In the genomic region with DNA sequence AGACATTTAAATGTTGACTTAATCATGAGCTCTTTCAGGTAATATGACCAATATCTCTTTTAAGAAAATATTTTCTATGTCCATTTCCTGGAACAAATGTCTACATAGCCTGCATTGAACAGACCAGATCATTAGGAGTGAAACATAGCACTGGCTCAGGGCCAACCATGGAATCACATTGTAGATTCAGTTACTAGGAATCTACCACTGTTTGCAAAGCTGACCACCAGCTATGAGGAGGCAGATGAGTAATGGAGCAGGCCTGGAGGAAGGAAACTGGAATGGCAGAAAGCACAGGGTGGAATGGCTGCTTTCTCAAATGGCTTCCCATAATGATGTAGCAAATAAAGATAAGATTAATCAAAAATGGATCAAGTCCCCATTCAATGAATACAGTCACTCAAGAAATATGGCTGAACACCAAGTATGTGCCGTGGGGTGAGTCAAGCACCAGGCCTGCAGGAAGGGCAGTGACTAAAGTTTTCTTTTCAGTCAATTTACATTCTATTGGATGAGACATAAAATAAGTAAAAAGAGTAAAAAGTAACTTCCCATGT, we compare ENCODE assay signal across 30 mouse cellular contexts.
DNase-seq lines count a peak whose midpoint lies in the region; ATAC-seq and TF ChIP-seq lines count a peak whose summit lies in the region.
"Had no signal": no experiment of that assay in that cellular context is flagged by ENCODE, and none has a peak within 500 bp of the region (broad histone marks: within the 10 kb centered on the region; RNA-seq: fewer than 3 reads in every experiment).

No protein-coding gene starts in this region.

- no peak overlapping the region for H3K4me2 ChIP-seq in midbrain, embryonic 11.5 days
- H3K4me2 ChIP-seq in midbrain, embryonic 15.5 days = no peak overlapping the region
- no peak overlapping the region for H3K4me2 ChIP-seq in stomach, embryonic 14.5 days (replicated peaks; ENCODE audit: low read depth, low read length)
- H3K4me2 ChIP-seq: embryonic facial prominence, embryonic 12.5 days; heart, embryonic 15.5 days; limb, embryonic 15.5 days; liver, embryonic 13.5 days; neural tube, embryonic 12.5 days had no signal

- no peaks in the 10 kb centered on the region for H3K9me3 ChIP-seq in midbrain, embryonic 11.5 days (ENCODE audit: control insufficient read depth, low read length)
- no peaks in the 10 kb centered on the region for H3K9me3 ChIP-seq in midbrain, embryonic 15.5 days
- H3K9me3 ChIP-seq in stomach, embryonic 14.5 days (ENCODE audit: control insufficient read depth, low read depth, low read length) = no peaks in the 10 kb centered on the region
- H3K9me3 ChIP-seq: embryonic facial prominence, embryonic 12.5 days; heart, embryonic 10.5 days; heart, embryonic 15.5 days; limb, embryonic 10.5 days; limb, embryonic 15.5 days; liver, embryonic 13.5 days; neural tube, embryonic 12.5 days had no signal

- no peak for TF ChIP-seq EP300 in heart, adult 2 months (IDR thresholded peaks at IDR 0.05; ENCODE audit: insufficient read depth, low read depth, low read length)

- intact Hi-C loops in heart, adult 2 months (cut with DNase I) = loop anchor here (5.0 kb wide), 1 partner anchor 35 kb away; no protein-coding TSS in a partner anchor

- no peak overlapping the region for H3K4me3 ChIP-seq in heart, adult 2 months
- H3K4me3 ChIP-seq in midbrain, embryonic 11.5 days (ENCODE audit: low read depth, low read length) = no peak overlapping the region
- H3K4me3 ChIP-seq in midbrain, embryonic 15.5 days = no peak overlapping the region
- H3K4me3 ChIP-seq in stomach, embryonic 14.5 days (ENCODE audit: low read depth, low read length) = no peak overlapping the region
- H3K4me3 ChIP-seq: embryonic facial prominence, embryonic 12.5 days; heart, embryonic 10.5 days; heart, embryonic 15.5 days; limb, embryonic 10.5 days; limb, embryonic 15.5 days; liver, embryonic 13.5 days; neural tube, embryonic 12.5 days had no signal

- TF ChIP-seq CTCF in heart, adult 2 months (IDR thresholded peaks at IDR 0.05) = no peak

- H3K4me1 ChIP-seq in heart, adult 2 months (ENCODE audit: control insufficient read depth, insufficient read depth, low read length) = peaks cover 12% of the 10 kb centered on the region
- no peaks in the 10 kb centered on the region for H3K4me1 ChIP-seq in midbrain, embryonic 11.5 days (ENCODE audit: control insufficient read depth, insufficient read depth, low read length)
- H3K4me1 ChIP-seq in midbrain, embryonic 15.5 days = no peaks in the 10 kb centered on the region
- peaks cover 7% of the 10 kb centered on the region; the same call in 1 of the 2 replicates for H3K4me1 ChIP-seq in stomach, embryonic 14.5 days (ENCODE audit: control insufficient read depth, insufficient read depth, low read length)
- H3K4me1 ChIP-seq: liver, embryonic 13.5 days had no signal

- H3K9ac ChIP-seq in heart, adult 2 months (ENCODE audit: low read depth, low read length) = no peak overlapping the region
- H3K9ac ChIP-seq in midbrain, embryonic 11.5 days (ENCODE audit: low read length) = no peak overlapping the region
- no peak overlapping the region for H3K9ac ChIP-seq in midbrain, embryonic 15.5 days
- H3K9ac ChIP-seq in stomach, embryonic 14.5 days (replicated peaks; ENCODE audit: low read depth, low read length) = no peak overlapping the region
- H3K9ac ChIP-seq: embryonic facial prominence, embryonic 12.5 days; heart, embryonic 15.5 days; limb, embryonic 15.5 days; liver, embryonic 13.5 days; neural tube, embryonic 12.5 days had no signal

- H3K79me2 ChIP-seq in heart, adult 2 months (replicated peaks; ENCODE audit: control insufficient read depth, insufficient read depth, low read length) = no peaks in the 10 kb centered on the region

- TF ChIP-seq POLR2A in heart, adult 2 months (IDR thresholded peaks at IDR 0.05; ENCODE audit: insufficient read depth, low read depth, low read length) = no peak

- no peak for ATAC-seq in midbrain, embryonic 11.5 days (ENCODE audit: low FRiP score)
- no peak for ATAC-seq in midbrain, embryonic 15.5 days (replicated peaks)
- peak; percentile 37; the same call in 1 of the 2 replicates for ATAC-seq in stomach, embryonic 14.5 days (ENCODE audit: insufficient number of reproducible peaks, insufficient read depth, low FRiP score, low read depth)
- ATAC-seq: CD4-positive, CD25-positive, alpha-beta regulatory T cell, adult 4 months; forebrain, embryonic 16.5 days; hindbrain, embryonic 16.5 days; midbrain, embryonic 16.5 days had no signal

- peak overlapping the region; percentile 65 for H3K27ac ChIP-seq in heart, adult 2 months
- H3K27ac ChIP-seq in midbrain, embryonic 11.5 days (ENCODE audit: low read depth, low read length) = no peak overlapping the region
- H3K27ac ChIP-seq in midbrain, embryonic 15.5 days = no peak overlapping the region
- no peak overlapping the region for H3K27ac ChIP-seq in stomach, embryonic 14.5 days (ENCODE audit: low read length)
- H3K27ac ChIP-seq: embryonic facial prominence, embryonic 12.5 days; heart, embryonic 10.5 days; limb, embryonic 10.5 days; limb, embryonic 15.5 days; liver, embryonic 13.5 days; neural tube, embryonic 12.5 days had no signal

- no peaks in the 10 kb centered on the region for H3K27me3 ChIP-seq in heart, adult 2 months (ENCODE audit: control insufficient read depth, insufficient read depth, low read length)
- no peaks in the 10 kb centered on the region for H3K27me3 ChIP-seq in midbrain, embryonic 11.5 days (ENCODE audit: control insufficient read depth, insufficient read depth, low read length)
- H3K27me3 ChIP-seq in midbrain, embryonic 15.5 days (replicated peaks) = no peaks in the 10 kb centered on the region
- H3K27me3 ChIP-seq in stomach, embryonic 14.5 days (ENCODE audit: control insufficient read depth, insufficient read depth, low read length) = no peaks in the 10 kb centered on the region
- H3K27me3 ChIP-seq: embryonic facial prominence, embryonic 12.5 days; heart, embryonic 15.5 days; limb, embryonic 15.5 days; liver, embryonic 13.5 days; neural tube, embryonic 12.5 days had no signal

- WGBS in heart, adult 2 months = 69% methylated on average over 1 of the region's 1 CpGs
- 81% methylated on average over 1 of the region's 1 CpGs for WGBS in midbrain, embryonic 11.5 days
- 92% methylated on average over 1 of the region's 1 CpGs for WGBS in midbrain, embryonic 15.5 days
- 73% methylated on average over 1 of the region's 1 CpGs for WGBS in stomach, embryonic 14.5 days

- DNase-seq in heart, adult 2 months = no peak
- no peak for DNase-seq in heart, adult 18-20 months
- DNase-seq in midbrain, embryonic 11.5 days (ENCODE audit: low spot score, missing footprints) = peak; percentile 26
- DNase-seq in NIH3T3 (ENCODE audit: low read depth) = peak; percentile 94
- no peak for DNase-seq in right cerebral cortex, adult 18-20 months
- no peak for DNase-seq in layer of hippocampus, adult 18-20 months (ENCODE audit: low spot score in 2 of 2)
- DNase-seq: adrenal gland, adult 8-10 months; cerebellum, adult 8-10 months; cerebellum, postnatal 36 days; embryo, embryonic 11 days; gastrocnemius, postnatal 10 days; kidney, adult 2 months; kidney, postnatal 25 days; layer of hippocampus, postnatal 36 days; liver, embryonic 13.5 days; lung, adult 18-20 months; lung, postnatal 10 days; thymus, postnatal 25 days had no signal

- peaks cover 8% of the 10 kb centered on the region for H3K36me3 ChIP-seq in heart, adult 2 months (ENCODE audit: control insufficient read depth, insufficient read depth, low read length)
- H3K36me3 ChIP-seq in midbrain, embryonic 11.5 days (ENCODE audit: control insufficient read depth, insufficient read depth, low read length) = no peaks in the 10 kb centered on the region
- no peaks in the 10 kb centered on the region for H3K36me3 ChIP-seq in midbrain, embryonic 15.5 days (replicated peaks)
- H3K36me3 ChIP-seq in stomach, embryonic 14.5 days (ENCODE audit: control insufficient read depth, insufficient read depth, low read length) = no peaks in the 10 kb centered on the region
- H3K36me3 ChIP-seq: embryonic facial prominence, embryonic 12.5 days; heart, embryonic 10.5 days; heart, embryonic 15.5 days; limb, embryonic 10.5 days; limb, embryonic 15.5 days; liver, embryonic 13.5 days; neural tube, embryonic 12.5 days had no signal

Comparison
In these comparisons a context has a peak if more than half of its experiments do, and no peak if none do; other contexts are left out.
1. DNase-seq: peak in midbrain, embryonic 11.5 days (single experiment) and NIH3T3 (single experiment); none in heart, adult 2 months (0 of 2), heart, adult 18-20 months (0 of 2), right cerebral cortex, adult 18-20 months (single experiment) and layer of hippocampus, adult 18-20 months (0 of 2).